Mouse (Mus musculus): ENCODE measurements around the gene Pex11b. TPM values are rescaled to one million over a fixed set of nuclear protein-coding genes. Genes with fewer than 3 reads are reported as not detected.

Pex11b gene
- 57.3 and 58.6 TPM in 2 replicates for polyA plus RNA-seq (2015; fragmentation: Nextera tagmentation; extraction: Ambion mirVana)

- Histone ChIP-seq H3K27ac (replicated peaks) (peak within 1 kb of the TSS; percentile 91), H3K36me3 (peaks cover 42% of the 10 kb centered on the region), H3K9me3 (no peaks in the 10 kb centered on the region), H3K4me1 (peaks cover 35% of the 10 kb centered on the region), H3K27me3 (no peaks in the 10 kb centered on the region), H3K4me3 (peak within 1 kb of the TSS; percentile 93), H3K9ac (replicated peaks) (peak within 1 kb of the TSS; percentile 98), H3K4me2 (replicated peaks) (peak within 1 kb of the TSS; percentile 84)
- peak; percentile 95 for ATAC-seq (replicated peaks)
- WGBS: 2% methylated on average over 60 of the region's 60 CpGs
Measured at GRCm38 (mm10) chr3:96634928-96635879, at the start of gene Pex11b, which contains the start of gene Gm42957. Gene Pex11b (plus strand): TSS chr3:96635376. Gene Gm42957 (plus strand): TSS chr3:96635474.

GRCm38 (mm10) chr3:96590657-96591056 is 44.5 kb upstream of the Pex11b start:
- ATAC-seq (replicated peaks): no peak
- no peak overlapping the region for H3K9ac ChIP-seq (replicated peaks)
- H3K4me3 ChIP-seq: no peak overlapping the region
- no peaks in the 10 kb centered on the region for H3K27me3 ChIP-seq
- no peaks in the 10 kb centered on the region for H3K36me3 ChIP-seq
- H3K9me3 ChIP-seq: no peaks in the 10 kb centered on the region
- no peak overlapping the region for H3K27ac ChIP-seq (replicated peaks)
- peaks cover 23% of the 10 kb centered on the region for H3K4me1 ChIP-seq
- 84% methylated on average over 4 of the region's 4 CpGs for WGBS
- no peak overlapping the region for H3K4me2 ChIP-seq (replicated peaks)

GRCm38 (mm10) chr3:96593374-96593773 is 41.8 kb upstream of the Pex11b start:
- peak overlapping the region; percentile 85 for H3K27ac ChIP-seq (replicated peaks)
- H3K27me3 ChIP-seq: no peaks in the 10 kb centered on the region
- peak overlapping the region; percentile 79 for H3K4me2 ChIP-seq (replicated peaks)
- no peaks in the 10 kb centered on the region for H3K36me3 ChIP-seq
- 1% methylated on average over 10 of the region's 10 CpGs for WGBS
- peak overlapping the region; percentile 76 for H3K9ac ChIP-seq (replicated peaks)
- no peak for ATAC-seq (replicated peaks)
- H3K4me3 ChIP-seq: peak overlapping the region; percentile 70
- H3K4me1 ChIP-seq: peaks cover 49% of the 10 kb centered on the region
- H3K9me3 ChIP-seq: no peaks in the 10 kb centered on the region

GRCm38 (mm10) chr3:96593790-96594560 is 41.2 kb upstream of the Pex11b start, which contains the start of gene Polr3gl:
Gene Polr3gl (minus strand): TSS chr3:96594181.
- peak within 1 kb of the TSS; percentile 76 for H3K9ac ChIP-seq (replicated peaks)
- peak within 1 kb of the TSS; percentile 85 for H3K27ac ChIP-seq (replicated peaks)
- WGBS: under 1% methylated on average over 38 of the region's 38 CpGs
- H3K9me3 ChIP-seq: no peaks in the 10 kb centered on the region
- no peaks in the 10 kb centered on the region for H3K36me3 ChIP-seq
- peak within 1 kb of the TSS; percentile 70 for H3K4me3 ChIP-seq
- H3K27me3 ChIP-seq: no peaks in the 10 kb centered on the region
- peak within 1 kb of the TSS; percentile 79 for H3K4me2 ChIP-seq (replicated peaks)
- peaks cover 55% of the 10 kb centered on the region for H3K4me1 ChIP-seq
- peak; percentile 86 for ATAC-seq (replicated peaks)

GRCm38 (mm10) chr3:96594851-96595250 is 40.3 kb upstream of the Pex11b start:
- Histone ChIP-seq H3K4me1 (peaks cover 60% of the 10 kb centered on the region), H3K9ac (replicated peaks) (no peak overlapping the region), H3K9me3 (no peaks in the 10 kb centered on the region), H3K4me3 (no peak overlapping the region), H3K4me2 (replicated peaks) (no peak overlapping the region), H3K36me3 (no peaks in the 10 kb centered on the region), H3K27me3 (no peaks in the 10 kb centered on the region), H3K27ac (replicated peaks) (no peak overlapping the region)
- 76% methylated on average over 5 of the region's 5 CpGs for WGBS
- ATAC-seq (replicated peaks): no peak

GRCm38 (mm10) chr3:96595661-96596060 is 39.5 kb upstream of the Pex11b start:
- WGBS: 28% methylated on average over 6 of the region's 6 CpGs
- ATAC-seq (replicated peaks): no peak
- H3K36me3 ChIP-seq: no peaks in the 10 kb centered on the region
- peak overlapping the region; percentile 78 for H3K27ac ChIP-seq (replicated peaks)
- peaks cover 67% of the 10 kb centered on the region for H3K4me1 ChIP-seq
- 0 out of 2 replicates have a peak overlapping the region, but pooled peaks have one; percentile 70 for H3K9ac ChIP-seq (replicated peaks)
- H3K4me3 ChIP-seq: peak overlapping the region; percentile 55
- H3K9me3 ChIP-seq: no peaks in the 10 kb centered on the region
- no peaks in the 10 kb centered on the region for H3K27me3 ChIP-seq
- peak overlapping the region; percentile 98 for H3K4me2 ChIP-seq (replicated peaks)

- H3K27me3 ChIP-seq: no peaks in the 10 kb centered on the region
- WGBS: 1% methylated on average over 21 of the region's 23 CpGs
- peaks cover 68% of the 10 kb centered on the region for H3K4me1 ChIP-seq
- H3K9ac ChIP-seq (replicated peaks): peak within 1 kb of the TSS; percentile 70
- H3K36me3 ChIP-seq: no peaks in the 10 kb centered on the region
- no peaks in the 10 kb centered on the region for H3K9me3 ChIP-seq
- H3K27ac ChIP-seq (replicated peaks): peak within 1 kb of the TSS; percentile 78
- H3K4me2 ChIP-seq (replicated peaks): peak within 1 kb of the TSS; percentile 98
- ATAC-seq (replicated peaks): no peak
- peak within 1 kb of the TSS; percentile 55 for H3K4me3 ChIP-seq
Measured at GRCm38 (mm10) chr3:96596228-96596707, 38.9 kb upstream of the Pex11b start, which contains the start of gene Ankrd34a. Gene Ankrd34a (plus strand): TSS chr3:96596636.

- peak overlapping the region; percentile 55 for H3K4me3 ChIP-seq
- under 1% methylated on average over 12 of the region's 12 CpGs for WGBS
- peaks cover 67% of the 10 kb centered on the region for H3K4me1 ChIP-seq
Measured at GRCm38 (mm10) chr3:96596855-96597254, 38.3 kb upstream of the Pex11b start.

GRCm38 (mm10) chr3:96597435-96597891 is 37.7 kb upstream of the Pex11b start:
- H3K4me1 ChIP-seq: peaks cover 69% of the 10 kb centered on the region
- H3K4me2 ChIP-seq (replicated peaks): peak overlapping the region; percentile 98
- WGBS: under 1% methylated on average over 40 of the region's 40 CpGs
- H3K9ac ChIP-seq (replicated peaks): peak overlapping the region; percentile 70
- H3K9me3 ChIP-seq: no peaks in the 10 kb centered on the region
- ATAC-seq (replicated peaks): no peak
- H3K27ac ChIP-seq (replicated peaks): peak overlapping the region; percentile 78
- H3K36me3 ChIP-seq: no peaks in the 10 kb centered on the region
- H3K27me3 ChIP-seq: no peaks in the 10 kb centered on the region
- peak overlapping the region; percentile 55 for H3K4me3 ChIP-seq

More at GRCm38 (mm10) chr3:96596855-96597254, 38.3 kb upstream of the Pex11b start:
- H3K36me3 ChIP-seq: no peaks in the 10 kb centered on the region
- peak overlapping the region; percentile 98 for H3K4me2 ChIP-seq (replicated peaks)
- H3K9ac ChIP-seq (replicated peaks): peak overlapping the region; percentile 70
- H3K9me3 ChIP-seq: no peaks in the 10 kb centered on the region
- H3K27me3 ChIP-seq: no peaks in the 10 kb centered on the region
- peak overlapping the region; percentile 78 for H3K27ac ChIP-seq (replicated peaks)
- ATAC-seq (replicated peaks): no peak

GRCm38 (mm10) chr3:96598156-96599068 is 36.8 kb upstream of the Pex11b start:
- H3K4me3 ChIP-seq: peak overlapping the region; percentile 55
- no peaks in the 10 kb centered on the region for H3K36me3 ChIP-seq
- no peaks in the 10 kb centered on the region for H3K27me3 ChIP-seq
- ATAC-seq (replicated peaks): no peak
- under 1% methylated on average over 52 of the region's 54 CpGs for WGBS
- H3K9me3 ChIP-seq: no peaks in the 10 kb centered on the region
- H3K4me1 ChIP-seq: peaks cover 69% of the 10 kb centered on the region
- peak overlapping the region; percentile 98 for H3K4me2 ChIP-seq (replicated peaks)
- H3K27ac ChIP-seq (replicated peaks): peak overlapping the region; percentile 78
- H3K9ac ChIP-seq (replicated peaks): peak overlapping the region; percentile 70

- H3K27ac ChIP-seq (replicated peaks): no peak overlapping the region
- H3K9ac ChIP-seq (replicated peaks): 0 out of 2 replicates have a peak overlapping the region, but pooled peaks have one; percentile 70
- H3K4me3 ChIP-seq: peak overlapping the region; percentile 55
- 46% methylated on average over 8 of the region's 8 CpGs for WGBS
- no peaks in the 10 kb centered on the region for H3K36me3 ChIP-seq
- no peaks in the 10 kb centered on the region for H3K27me3 ChIP-seq
- peak overlapping the region; percentile 98 for H3K4me2 ChIP-seq (replicated peaks)
- no peak for ATAC-seq (replicated peaks)
- peaks cover 75% of the 10 kb centered on the region for H3K4me1 ChIP-seq
- no peaks in the 10 kb centered on the region for H3K9me3 ChIP-seq
Measured at GRCm38 (mm10) chr3:96599069-96599393, 36.1 kb upstream of the Pex11b start.
